Mouse (Mus musculus) E14TG2a.4 (cell line): ENCODE results near the gene Ldlrap1.

ENCODE experiments used
- CTCF ChIP-seq: conservative IDR thresholded peaks from 2 replicates; pipeline ENCODE4 v1.5.1; 2014; ENCODE audit warnings: low read length
- NANOG ChIP-seq: IDR thresholded peaks from 2 replicates; pipeline ENCODE4 v1.6.1; 2014; ENCODE audit warnings: borderline replicate concordance, low read length, mixed read lengths
- POU5F1 ChIP-seq: IDR thresholded peaks from 2 replicates; pipeline ENCODE4 v1.6.1; 2014; ENCODE audit warnings: low read length, borderline replicate concordance

DNA sequence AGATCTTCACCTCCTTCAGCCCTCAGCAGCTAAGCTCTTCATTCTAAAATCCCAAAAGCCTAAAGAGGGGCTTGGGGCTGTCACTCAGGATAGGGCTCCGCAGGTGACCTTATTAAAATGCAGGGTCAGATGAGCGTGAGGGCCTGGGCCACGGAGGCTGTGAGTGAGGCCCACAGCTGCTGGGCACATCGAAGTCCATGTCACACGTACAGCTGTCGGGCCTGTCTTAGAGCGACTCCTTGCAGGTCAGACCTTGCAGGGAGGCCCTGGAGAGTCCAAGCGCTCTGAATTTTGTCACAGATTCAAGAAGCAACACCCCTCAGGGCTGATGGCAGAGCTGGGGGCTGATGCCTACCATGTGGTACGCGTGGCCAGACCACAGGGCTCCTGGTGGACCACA, 32.9 kb upstream of the Ldlrap1 start:
- no peak for TF ChIP-seq CTCF
- no peak for TF ChIP-seq POU5F1
- TF ChIP-seq NANOG = no peak
